Mouse (Mus musculus): ENCODE measurements around the gene Aggf1.

DNA sequence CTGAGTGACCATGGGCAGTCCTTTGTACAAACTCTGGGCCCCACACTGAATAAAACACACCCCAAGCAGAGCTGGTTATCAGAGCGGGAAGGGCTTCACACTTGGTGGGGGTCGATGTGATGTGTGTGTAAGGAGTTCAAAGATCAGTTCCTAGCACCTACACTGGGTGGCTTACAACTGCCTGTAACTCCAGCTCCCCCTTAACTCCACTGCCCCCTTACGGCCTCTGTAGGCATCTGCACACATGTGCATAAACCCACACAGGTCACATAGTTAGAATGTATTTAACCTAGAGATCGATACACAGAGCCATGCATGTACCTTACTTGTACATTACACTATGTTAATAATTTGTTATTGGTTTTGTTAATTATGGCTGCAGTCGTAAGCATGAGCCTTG is 13.1 kb upstream of the Aggf1 start:
- TF ChIP-seq CTCF (IDR thresholded peaks at IDR 0.05; ENCODE audit: low read depth) (no peak), EP300 (IDR thresholded peaks at IDR 0.05; ENCODE audit: low read depth) (no peak)

All from heart, postnatal 0 days (tissue).